Mouse (Mus musculus): ENCODE data around the gene Chaf1b.

- TF ChIP-seq POLR2A (IDR thresholded peaks at IDR 0.05; ENCODE audit: low read depth, low read length) (no peak), CTCF (IDR thresholded peaks at IDR 0.05; ENCODE audit: extremely low read depth, insufficient read depth, insufficient read length, insufficient replicate concordance) (no peak)
Observed at GRCm38 (mm10) chr16:93874841-93875240, 8.9 kb upstream of the Chaf1b start.

All from spleen, adult 2 months (tissue).